Mouse (Mus musculus): ENCODE measurements around the gene Apeh.

Gene Apeh

GRCm38 (mm10) chr9:108073141-108073930, 21.1 kb downstream of the Apeh start:
- DNase-seq, result no peak

- DNase-seq, result no peak
Observed at GRCm38 (mm10) chr9:108072481-108072924, 21.9 kb downstream of the Apeh start.

- no peak for DNase-seq
Observed at GRCm38 (mm10) chr9:108071801-108072200, 22.6 kb downstream of the Apeh start.

- no peak for DNase-seq
Observed at GRCm38 (mm10) chr9:108069529-108069928, 24.9 kb downstream of the Apeh start.

- DNase-seq, result no peak
Observed at GRCm38 (mm10) chr9:108069007-108069406, 25.4 kb downstream of the Apeh start.

- DNase-seq, result peak; percentile 88 to 90
Observed at GRCm38 (mm10) chr9:108067900-108068299, 26.5 kb downstream of the Apeh start.

- no peak for DNase-seq
Observed at GRCm38 (mm10) chr9:108067199-108067598, 27.2 kb downstream of the Apeh start.

- peak; percentile 71 to 77 for DNase-seq
Observed at GRCm38 (mm10) chr9:108065491-108066011, 28.9 kb downstream of the Apeh start.

GRCm38 (mm10) chr9:108063361-108063760, 31.0 kb downstream of the Apeh start:
- no peak for DNase-seq

GRCm38 (mm10) chr9:108062142-108062541, 32.3 kb downstream of the Apeh start:
- DNase-seq, result no peak

- no peak for DNase-seq
Observed at GRCm38 (mm10) chr9:108058291-108058690, 36.1 kb downstream of the Apeh start.

GRCm38 (mm10) chr9:108057262-108057562, 37.2 kb downstream of the Apeh start:
- DNase-seq, result no peak

- no peak for DNase-seq
Observed at GRCm38 (mm10) chr9:108056361-108057261, 37.8 kb downstream of the Apeh start.

- DNase-seq, result no peak
Observed at GRCm38 (mm10) chr9:108055661-108056237, 38.7 kb downstream of the Apeh start.

GRCm38 (mm10) chr9:108055061-108055460, 39.3 kb downstream of the Apeh start:
- no peak for DNase-seq

- no peak for DNase-seq
Observed at GRCm38 (mm10) chr9:108054331-108055040, 39.9 kb downstream of the Apeh start.

GRCm38 (mm10) chr9:108053665-108054225, 40.7 kb downstream of the Apeh start:
- DNase-seq, result no peak

- DNase-seq, result peak; percentile 98 to 99
Observed at GRCm38 (mm10) chr9:108052885-108053664, 41.3 kb downstream of the Apeh start, which contains the start of gene Amigo3. Gene Amigo3, plus strand, starts transcription at chr9:108053159.

GRCm38 (mm10) chr9:108052411-108052810, 42.0 kb downstream of the Apeh start:
- DNase-seq, result no peak

GRCm38 (mm10) chr9:108051931-108052220, 42.5 kb downstream of the Apeh start:
- no peak for DNase-seq

- no peak for DNase-seq
Observed at GRCm38 (mm10) chr9:108051184-108051930, 43.0 kb downstream of the Apeh start.

All from kidney, postnatal 4 days (tissue).